Mouse (Mus musculus): ENCODE data around the gene Hist1h2ab. TPM values are rescaled to one million over a fixed set of nuclear protein-coding genes. Genes with fewer than 3 reads are reported as not detected.
A peak's percentile ranks its signal among the peaks of the same experiment; 100 is the strongest.

Hist1h2ab gene
- polyA plus RNA-seq, 1 experiment, result 40.3 TPM

DNA sequence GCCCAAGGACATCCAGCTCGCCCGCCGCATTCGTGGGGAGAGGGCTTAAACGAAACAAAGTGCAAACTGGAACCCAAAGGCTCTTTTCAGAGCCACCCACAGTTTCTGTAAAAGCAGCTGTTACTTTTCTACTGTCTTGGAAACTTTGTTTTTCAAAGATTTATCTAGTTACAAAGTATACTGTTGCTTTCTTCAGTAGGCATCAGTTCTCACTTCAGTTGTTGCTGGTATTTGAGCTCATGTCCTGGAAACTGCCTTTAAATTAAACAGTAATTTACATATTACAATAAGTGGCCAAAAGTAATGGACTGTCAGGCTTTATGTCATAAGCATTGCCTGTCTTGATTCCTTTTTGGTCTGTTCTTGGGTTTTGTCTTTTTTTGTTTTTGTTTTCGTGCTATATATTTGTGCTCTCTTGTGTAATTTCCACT, 1.8 kb downstream of the Hist1h2ab start:
- H3K27me3 ChIP-seq (ENCODE audit: control insufficient read depth, insufficient read depth, low read length), result no peaks in the 10 kb centered on the region

DNA sequence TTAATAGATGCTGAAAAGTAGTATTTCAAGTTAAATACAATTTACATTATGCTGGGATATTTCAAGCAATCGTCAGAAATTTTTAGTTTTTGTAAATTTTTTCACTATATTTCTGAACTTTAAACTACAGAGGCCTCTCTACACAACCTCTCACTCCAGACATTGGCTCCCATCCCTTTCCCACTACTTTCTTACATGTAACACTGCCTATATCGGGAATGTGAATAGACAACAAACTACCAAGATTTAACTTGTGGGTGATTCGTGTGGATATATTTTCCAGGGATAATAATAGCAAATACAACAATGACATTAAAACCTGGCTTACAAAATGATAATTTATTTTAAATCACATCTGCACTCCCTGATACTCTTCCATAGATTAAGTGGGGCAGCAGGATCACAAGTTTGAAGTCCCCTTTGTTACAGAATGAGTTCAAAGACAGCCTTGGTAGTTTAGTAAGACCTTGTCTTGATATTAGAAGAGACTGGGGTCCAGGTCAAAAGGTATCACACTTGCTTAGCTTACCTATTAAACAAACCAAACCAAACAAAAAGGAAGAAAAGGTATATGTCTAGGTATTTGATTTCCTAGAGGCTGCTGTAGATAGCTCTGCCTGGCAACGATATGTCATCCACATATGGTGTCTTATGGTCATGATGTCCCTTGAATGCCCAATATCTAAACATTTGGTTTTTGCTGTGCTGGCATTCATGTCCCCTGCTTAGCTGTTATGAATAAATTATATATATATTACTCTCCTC, 2.6 kb downstream of the Hist1h2ab start:
- Histone ChIP-seq H3K4me1 (ENCODE audit: control insufficient read depth, insufficient read depth, insufficient read length) (peaks cover 2% of the 10 kb centered on the region; the same call in 1 of the 2 replicates), H3K36me3 (ENCODE audit: control insufficient read depth, insufficient read depth, low read length) (no peaks in the 10 kb centered on the region)

More for the DNA sequence above, 1.8 kb downstream of the Hist1h2ab start:
- WGBS, result 12% methylated on average over 6 of the region's 6 CpGs
- no peaks in the 10 kb centered on the region for H3K36me3 ChIP-seq (ENCODE audit: control insufficient read depth, insufficient read depth, low read length)
- TF ChIP-seq POLR2A (IDR thresholded peaks at IDR 0.05; ENCODE audit: low read depth, low read length), result no peak
- TF ChIP-seq CTCF (IDR thresholded peaks at IDR 0.05; ENCODE audit: extremely low read depth, insufficient read depth, insufficient read length, insufficient replicate concordance), result no peak
- peaks cover 2% of the 10 kb centered on the region; the same call in 1 of the 2 replicates for H3K4me1 ChIP-seq (ENCODE audit: control insufficient read depth, insufficient read depth, insufficient read length)
- no peak for DNase-seq (ENCODE audit: low read depth in 1 of 2, low spot score in 2 of 2)
- no peak overlapping the region for H3K27ac ChIP-seq (ENCODE audit: insufficient read depth, low read length)
- no peak overlapping the region; the same call in 1 of the 2 replicates for H3K4me3 ChIP-seq (ENCODE audit: extremely low read depth, insufficient read depth, insufficient read length)

DNA sequence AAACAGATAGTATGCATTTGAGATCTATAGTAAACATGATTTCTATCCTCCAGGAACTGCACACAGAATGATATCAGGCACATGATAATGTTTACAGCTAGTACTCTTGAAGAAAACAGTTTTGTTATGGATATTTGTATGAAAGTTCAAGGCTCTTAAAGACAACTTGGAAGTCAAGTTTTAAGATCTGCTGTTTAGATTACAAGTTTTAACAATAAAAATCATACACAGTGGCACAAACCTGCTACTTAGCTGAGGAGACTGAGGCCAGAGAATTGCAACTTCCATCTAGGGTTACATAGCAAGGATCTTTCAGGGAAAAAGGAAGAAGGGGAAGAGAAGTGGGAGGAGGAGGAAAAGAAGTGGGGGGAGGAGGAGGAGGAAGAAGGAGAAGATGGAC, 4.1 kb downstream of the Hist1h2ab start:
- H3K36me3 ChIP-seq (ENCODE audit: control insufficient read depth, insufficient read depth, low read length), result no peaks in the 10 kb centered on the region
- H3K27ac ChIP-seq (ENCODE audit: insufficient read depth, low read length), result no peak overlapping the region
- DNase-seq (ENCODE audit: low read depth in 1 of 2, low spot score in 2 of 2), result no peak
- TF ChIP-seq POLR2A (IDR thresholded peaks at IDR 0.05; ENCODE audit: low read depth, low read length) (no peak), CTCF (IDR thresholded peaks at IDR 0.05; ENCODE audit: extremely low read depth, insufficient read depth, insufficient read length, insufficient replicate concordance) (no peak)
- peaks cover 2% of the 10 kb centered on the region; the same call in 1 of the 2 replicates for H3K4me1 ChIP-seq (ENCODE audit: control insufficient read depth, insufficient read depth, insufficient read length)
- H3K4me3 ChIP-seq (ENCODE audit: extremely low read depth, insufficient read depth, insufficient read length), result no peak overlapping the region
- no peaks in the 10 kb centered on the region for H3K27me3 ChIP-seq (ENCODE audit: control insufficient read depth, insufficient read depth, low read length)

More for the DNA sequence above, 2.6 kb downstream of the Hist1h2ab start:
- Histone ChIP-seq H3K27ac (ENCODE audit: insufficient read depth, low read length) (no peak overlapping the region), H3K4me3 (ENCODE audit: extremely low read depth, insufficient read depth, insufficient read length) (no peak overlapping the region), H3K27me3 (ENCODE audit: control insufficient read depth, insufficient read depth, low read length) (no peaks in the 10 kb centered on the region)
- no peak for DNase-seq (ENCODE audit: low read depth in 1 of 2, low spot score in 2 of 2)
- TF ChIP-seq CTCF (IDR thresholded peaks at IDR 0.05; ENCODE audit: extremely low read depth, insufficient read depth, insufficient read length, insufficient replicate concordance), result no peak
- TF ChIP-seq POLR2A (IDR thresholded peaks at IDR 0.05; ENCODE audit: low read depth, low read length), result no peak
- WGBS, result 71% methylated on average over 4 of the region's 4 CpGs

DNA sequence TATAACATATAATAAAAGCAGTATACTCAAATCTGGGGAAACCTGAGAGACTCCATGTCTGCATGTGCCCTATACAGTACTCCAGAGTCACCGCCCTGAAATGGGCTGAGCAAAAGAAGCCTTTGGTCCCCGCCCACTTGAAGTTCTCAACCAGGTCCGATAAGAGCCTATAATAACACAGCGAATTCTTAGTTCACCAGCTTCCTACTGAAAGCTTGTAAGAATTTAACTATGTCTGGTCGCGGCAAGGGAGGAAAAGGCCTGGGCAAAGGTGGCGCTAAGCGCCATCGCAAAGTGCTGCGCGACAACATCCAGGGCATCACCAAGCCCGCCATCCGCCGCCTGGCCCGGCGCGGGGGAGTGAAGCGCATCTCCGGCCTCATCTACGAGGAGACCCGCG, 5.9 kb downstream of the Hist1h2ab start, which contains the start of gene Hist1h4b:
Gene Hist1h4b (plus strand): TSS at position 224 of the 400 bp plus-strand sequence.
- Histone ChIP-seq H3K4me3 (ENCODE audit: extremely low read depth, insufficient read depth, insufficient read length) (peak within 1 kb of the TSS; percentile 53), H3K27me3 (ENCODE audit: control insufficient read depth, insufficient read depth, low read length) (no peaks in the 10 kb centered on the region), H3K27ac (ENCODE audit: insufficient read depth, low read length) (peak within 1 kb of the TSS; percentile 88), H3K4me1 (ENCODE audit: control insufficient read depth, insufficient read depth, insufficient read length) (peaks cover 2% of the 10 kb centered on the region; the same call in 1 of the 2 replicates), H3K36me3 (ENCODE audit: control insufficient read depth, insufficient read depth, low read length) (no peaks in the 10 kb centered on the region)
- peak; percentile 86 to 89 for DNase-seq (ENCODE audit: low read depth in 1 of 2, low spot score in 2 of 2)
- TF ChIP-seq CTCF (IDR thresholded peaks at IDR 0.05; ENCODE audit: extremely low read depth, insufficient read depth, insufficient read length, insufficient replicate concordance) (no peak), POLR2A (IDR thresholded peaks at IDR 0.05; ENCODE audit: low read depth, low read length) (peak; percentile 89)
- under 1% methylated on average over 19 of the region's 22 CpGs for WGBS

DNA sequence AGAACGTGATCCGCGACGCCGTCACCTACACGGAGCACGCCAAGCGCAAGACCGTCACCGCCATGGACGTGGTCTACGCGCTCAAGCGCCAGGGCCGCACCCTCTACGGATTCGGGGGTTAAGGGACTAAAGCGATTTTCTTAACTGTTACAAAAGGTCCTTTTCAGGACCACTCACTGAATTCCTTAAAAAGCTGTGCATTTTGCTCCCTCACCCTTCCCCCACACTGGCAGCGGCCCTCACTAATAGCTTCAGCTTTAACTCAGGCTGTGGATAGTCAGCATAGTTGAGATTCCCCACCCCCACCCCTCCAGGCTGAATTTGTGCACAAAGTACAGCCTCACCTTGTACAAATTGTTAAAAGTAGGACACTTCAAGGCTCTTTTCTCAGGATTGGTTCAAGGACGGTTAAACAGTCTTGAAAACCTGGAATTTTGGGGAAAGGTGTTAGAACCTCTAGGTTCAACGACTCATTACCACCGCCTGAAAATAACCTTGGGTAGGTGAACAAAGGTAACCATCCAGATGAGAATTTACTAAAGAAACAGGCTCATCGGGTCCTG, 6.4 kb downstream of the Hist1h2ab start:
- Histone ChIP-seq H3K27me3 (ENCODE audit: control insufficient read depth, insufficient read depth, low read length) (no peaks in the 10 kb centered on the region), H3K4me3 (ENCODE audit: extremely low read depth, insufficient read depth, insufficient read length) (peak overlapping the region; percentile 53), H3K36me3 (ENCODE audit: control insufficient read depth, insufficient read depth, low read length) (no peaks in the 10 kb centered on the region), H3K27ac (ENCODE audit: insufficient read depth, low read length) (peak overlapping the region; percentile 88), H3K4me1 (ENCODE audit: control insufficient read depth, insufficient read depth, insufficient read length) (peaks cover 2% of the 10 kb centered on the region; the same call in 1 of the 2 replicates)
- 1% methylated on average over 18 of the region's 23 CpGs for WGBS
- TF ChIP-seq CTCF (IDR thresholded peaks at IDR 0.05; ENCODE audit: extremely low read depth, insufficient read depth, insufficient read length, insufficient replicate concordance) (no peak), POLR2A (IDR thresholded peaks at IDR 0.05; ENCODE audit: low read depth, low read length) (no peak)
- no peak for DNase-seq (ENCODE audit: low read depth in 1 of 2, low spot score in 2 of 2)

DNA sequence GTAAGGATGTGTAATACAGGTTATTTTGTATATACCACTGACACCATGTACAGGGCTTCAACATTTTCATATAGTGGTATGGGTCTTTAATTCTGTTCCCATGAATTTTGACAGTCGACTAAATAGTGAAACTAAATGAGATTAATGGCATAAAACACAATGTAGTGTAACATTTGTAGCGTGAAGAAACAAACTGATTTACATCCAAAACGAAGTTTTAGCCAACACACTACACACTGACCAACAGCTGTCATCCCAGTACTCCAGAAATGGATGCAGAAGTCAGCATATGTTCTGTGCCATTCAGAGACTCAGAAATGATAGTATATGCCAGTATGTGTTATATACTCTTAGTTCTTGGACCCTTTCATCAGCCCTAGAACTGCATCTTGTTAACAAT, 7.0 kb downstream of the Hist1h2ab start:
- no peak for DNase-seq (ENCODE audit: low read depth in 1 of 2, low spot score in 2 of 2)
- Histone ChIP-seq H3K27ac (ENCODE audit: insufficient read depth, low read length) (no peak overlapping the region), H3K4me1 (ENCODE audit: control insufficient read depth, insufficient read depth, insufficient read length) (peaks cover 2% of the 10 kb centered on the region; the same call in 1 of the 2 replicates), H3K4me3 (ENCODE audit: extremely low read depth, insufficient read depth, insufficient read length) (no peak overlapping the region), H3K36me3 (ENCODE audit: control insufficient read depth, insufficient read depth, low read length) (no peaks in the 10 kb centered on the region), H3K27me3 (ENCODE audit: control insufficient read depth, insufficient read depth, low read length) (no peaks in the 10 kb centered on the region)
- TF ChIP-seq POLR2A (IDR thresholded peaks at IDR 0.05; ENCODE audit: low read depth, low read length) (no peak), CTCF (IDR thresholded peaks at IDR 0.05; ENCODE audit: extremely low read depth, insufficient read depth, insufficient read length, insufficient replicate concordance) (no peak)
- WGBS, result 39% methylated on average over 3 of the region's 3 CpGs
